ENCODE assay signal across 9 mouse cellular contexts in genomic region chr10:40416944-40417343, GRCm38 (mm10).
DNase-seq lines count a peak whose midpoint lies in the region; ATAC-seq and TF ChIP-seq lines count a peak whose summit lies in the region.
"Had no signal": no experiment of that assay in that cellular context is flagged by ENCODE, and none has a peak within 500 bp of the region (broad histone marks: within the 10 kb centered on the region; RNA-seq: fewer than 3 reads in every experiment).

No protein-coding gene starts in this region.

- WGBS in forebrain, postnatal 0 days = 47% methylated on average over 7 of the region's 7 CpGs
- 57% methylated on average over 7 of the region's 7 CpGs for WGBS in forebrain, embryonic 16.5 days

- peak; percentile 45; the same call in 1 of the 2 replicates for ATAC-seq in forebrain, postnatal 0 days
- no peak for ATAC-seq in forebrain, embryonic 16.5 days

- H3K9me3 ChIP-seq in forebrain, postnatal 0 days (ENCODE audit: low read length) = no peaks in the 10 kb centered on the region
- no peaks in the 10 kb centered on the region for H3K9me3 ChIP-seq in forebrain, embryonic 16.5 days (ENCODE audit: control insufficient read depth, low read length)
- H3K9me3 ChIP-seq: limb, embryonic 12.5 days had no signal

- H3K9ac ChIP-seq in forebrain, postnatal 0 days = no peak overlapping the region
- no peak overlapping the region for H3K9ac ChIP-seq in forebrain, embryonic 16.5 days (replicated peaks; ENCODE audit: low read depth, low read length)
- H3K9ac ChIP-seq: limb, embryonic 12.5 days had no signal

- TF ChIP-seq CTCF in forebrain, postnatal 0 days (IDR thresholded peaks at IDR 0.05; ENCODE audit: low read depth) = no peak

- H3K4me3 ChIP-seq in forebrain, postnatal 0 days (ENCODE audit: low read depth, low read length) = no peak overlapping the region
- no peak overlapping the region for H3K4me3 ChIP-seq in forebrain, embryonic 16.5 days (replicated peaks; ENCODE audit: low read length)
- H3K4me3 ChIP-seq: limb, embryonic 12.5 days had no signal

- no peaks in the 10 kb centered on the region; the same call in 1 of the 2 replicates for H3K4me1 ChIP-seq in forebrain, postnatal 0 days (ENCODE audit: insufficient read depth)
- H3K4me1 ChIP-seq in forebrain, embryonic 16.5 days (replicated peaks; ENCODE audit: control insufficient read depth, insufficient read depth, low read length) = no peaks in the 10 kb centered on the region; the same call in none of the 2 replicates

- no peaks in the 10 kb centered on the region for H3K36me3 ChIP-seq in forebrain, postnatal 0 days (ENCODE audit: insufficient read depth)
- H3K36me3 ChIP-seq in forebrain, embryonic 16.5 days (ENCODE audit: control insufficient read depth, insufficient read depth) = no peaks in the 10 kb centered on the region
- H3K36me3 ChIP-seq: limb, embryonic 12.5 days had no signal

- DNase-seq in forebrain, postnatal 0 days = peak; percentile 54
- peak; percentile 98 for DNase-seq in 3T3-L1 (ENCODE audit: low read depth, low spot score)
- DNase-seq in cerebellum, postnatal 10 days = peak; percentile 83
- peak; percentile 40 for DNase-seq in kidney, postnatal 10 days
- DNase-seq in lung, postnatal 36 days = peak; percentile 73
- no peak for DNase-seq in spleen, postnatal 10 days (ENCODE audit: low spot score in 2 of 2)
- no peak for DNase-seq in c-Kit-positive CD71-positive TER-119-positive erythroid progenitor cells, embryonic 14.5 days (ENCODE audit: low spot score)

- H3K27me3 ChIP-seq in forebrain, postnatal 0 days (ENCODE audit: insufficient read depth, low read length) = no peaks in the 10 kb centered on the region
- no peaks in the 10 kb centered on the region for H3K27me3 ChIP-seq in forebrain, embryonic 16.5 days (replicated peaks; ENCODE audit: control insufficient read depth, insufficient read depth, low read length)
- H3K27me3 ChIP-seq: limb, embryonic 12.5 days had no signal

- H3K27ac ChIP-seq in forebrain, postnatal 0 days (ENCODE audit: low read depth, low read length) = no peak overlapping the region
- no peak overlapping the region for H3K27ac ChIP-seq in forebrain, embryonic 16.5 days (ENCODE audit: low read length)
- H3K27ac ChIP-seq: limb, embryonic 12.5 days had no signal

- no peak overlapping the region for H3K4me2 ChIP-seq in forebrain, postnatal 0 days (ENCODE audit: low read depth)
- H3K4me2 ChIP-seq in forebrain, embryonic 16.5 days (ENCODE audit: low read length) = no peak overlapping the region
- H3K4me2 ChIP-seq: limb, embryonic 12.5 days had no signal

Comparison
In these comparisons a context has a peak if more than half of its experiments do, and no peak if none do; other contexts are left out.
1. DNase-seq: peak in forebrain, postnatal 0 days (single experiment), 3T3-L1 (single experiment), cerebellum, postnatal 10 days (2 of 2), kidney, postnatal 10 days (single experiment) and lung, postnatal 36 days (single experiment); none in spleen, postnatal 10 days (0 of 2) and c-Kit-positive CD71-positive TER-119-positive erythroid progenitor cells, embryonic 14.5 days (single experiment).